ENCODE assay signal across 26 mouse cellular contexts in the genomic region with DNA sequence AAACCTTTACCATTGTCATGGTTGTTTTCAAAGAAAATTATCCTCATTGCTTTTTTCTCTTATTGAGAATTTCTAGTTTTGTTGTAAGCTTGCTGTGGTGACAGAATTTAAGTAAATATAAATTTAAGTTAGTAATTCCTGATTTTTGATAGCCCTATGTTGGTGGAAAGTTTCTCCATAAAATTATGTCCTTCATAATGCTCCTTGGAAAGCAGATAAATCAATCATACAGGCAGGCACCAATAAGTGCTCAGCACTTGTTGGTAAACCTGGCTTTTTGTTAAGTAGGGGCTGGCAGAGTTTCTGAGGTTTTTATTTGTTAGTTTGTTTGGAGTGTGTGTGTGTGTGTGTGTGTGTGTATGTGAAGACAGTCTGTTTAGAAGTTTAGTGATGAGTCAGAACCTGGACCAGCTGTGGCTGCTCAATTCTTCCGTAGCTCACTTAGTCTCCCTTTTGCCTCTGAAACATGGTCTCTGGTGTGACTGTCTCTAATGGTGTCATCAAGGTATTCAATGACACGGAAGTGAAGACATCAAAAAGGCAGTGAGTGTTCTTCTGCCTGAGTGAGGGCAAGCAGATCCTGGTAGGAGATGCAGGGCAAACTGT. TPM values are rescaled to one million over a fixed set of nuclear protein-coding genes. Genes with fewer than 3 reads are reported as not detected.
DNase-seq lines count a peak whose midpoint lies in the region; ATAC-seq lines count a peak whose summit lies in the region.
"Had no signal": no experiment of that assay in that cellular context is flagged by ENCODE, and none has a peak within 500 bp of the region (broad histone marks: within the 10 kb centered on the region; RNA-seq: fewer than 3 reads in every experiment).

No protein-coding gene starts in this region.

- ATAC-seq in hindbrain, embryonic 13.5 days (ENCODE audit: low FRiP score) = no peak
- ATAC-seq: activated CD4-positive, CD25-positive, alpha-beta regulatory T cell, adult 4 months; CD4-positive, CD25-positive, alpha-beta regulatory T cell, adult 4 months; forebrain, embryonic 14.5 days; forebrain, embryonic 16.5 days; Patski had no signal

- no peaks in the 10 kb centered on the region for H3K9me3 ChIP-seq in hindbrain, embryonic 13.5 days
- H3K9me3 ChIP-seq: embryonic facial prominence, embryonic 13.5 days; embryonic facial prominence, embryonic 15.5 days; forebrain, embryonic 10.5 days; forebrain, embryonic 12.5 days had no signal

- no peak overlapping the region for H3K9ac ChIP-seq in hindbrain, embryonic 13.5 days
- H3K9ac ChIP-seq: embryonic facial prominence, embryonic 13.5 days; embryonic facial prominence, embryonic 15.5 days; forebrain, embryonic 12.5 days had no signal

- WGBS in hindbrain, embryonic 13.5 days = 88% methylated on average over 2 of the region's 2 CpGs

- no peak overlapping the region for H3K4me3 ChIP-seq in hindbrain, embryonic 13.5 days
- H3K4me3 ChIP-seq: embryonic facial prominence, embryonic 13.5 days; embryonic facial prominence, embryonic 15.5 days; erythroblast, embryonic 14.5 days; forebrain, embryonic 10.5 days; forebrain, embryonic 12.5 days had no signal

- H3K36me3 ChIP-seq in hindbrain, embryonic 13.5 days = no peaks in the 10 kb centered on the region
- H3K36me3 ChIP-seq: embryonic facial prominence, embryonic 13.5 days; embryonic facial prominence, embryonic 15.5 days; forebrain, embryonic 10.5 days; forebrain, embryonic 12.5 days had no signal

- no peak overlapping the region for H3K4me2 ChIP-seq in hindbrain, embryonic 13.5 days
- H3K4me2 ChIP-seq: embryonic facial prominence, embryonic 13.5 days; embryonic facial prominence, embryonic 15.5 days; forebrain, embryonic 12.5 days had no signal

- H3K27ac ChIP-seq in hindbrain, embryonic 13.5 days = no peak overlapping the region
- H3K27ac ChIP-seq: embryonic facial prominence, embryonic 13.5 days; embryonic facial prominence, embryonic 15.5 days; forebrain, embryonic 10.5 days; forebrain, embryonic 12.5 days had no signal

- H3K27me3 ChIP-seq in hindbrain, embryonic 13.5 days = no peaks in the 10 kb centered on the region
- H3K27me3 ChIP-seq: embryonic facial prominence, embryonic 13.5 days; embryonic facial prominence, embryonic 15.5 days; forebrain, embryonic 12.5 days had no signal

- DNase-seq in 3T3-L1 (ENCODE audit: low read depth, low spot score) (peak; percentile 27), A20 (ENCODE audit: low read depth, low spot score) (peak; percentile 50)
- DNase-seq in Muller cell, postnatal 12 days (ENCODE audit: inconsistent ontology term) = peak; percentile 38
- no peak for DNase-seq in spleen, postnatal 36 days (ENCODE audit: low spot score in 2 of 2)
- DNase-seq in thymus, postnatal 14 days = no peak
- DNase-seq: adrenal gland, adult 8-10 months; adrenal gland, postnatal 14 days; adrenal gland, postnatal 36 days; cerebellum, adult 11 months; cerebellum, adult 18-20 months; cerebellum, adult 8-10 months; cerebellum, adult 9-11 months; cerebellum, postnatal 14 days; cerebellum, postnatal 36 days; embryo, embryonic 11 days had no signal

- no peaks in the 10 kb centered on the region for H3K4me1 ChIP-seq in hindbrain, embryonic 13.5 days (replicated peaks)
- H3K4me1 ChIP-seq: embryonic facial prominence, embryonic 13.5 days; embryonic facial prominence, embryonic 15.5 days; forebrain, embryonic 10.5 days; forebrain, embryonic 12.5 days had no signal

RNA-seq across cellular contexts. Expression of a gene that starts 16.8 kb away (rescaled TPM):
- 197 and 198 TPM in 2 replicates for polyA plus RNA-seq in hindbrain, embryonic 13.5 days (2015; fragmentation: Nextera tagmentation; extraction: Ambion mirVana)

Comparison
In these comparisons a context has a peak if more than half of its experiments do, and no peak if none do; other contexts are left out.
1. DNase-seq: peak in 3T3-L1 (single experiment), A20 (single experiment) and Muller cell, postnatal 12 days (single experiment); none in spleen, postnatal 36 days (0 of 2) and thymus, postnatal 14 days (single experiment).